Mouse (Mus musculus): Measurements from ENCODE around the gene Apba3. TPM values are rescaled to one million over a fixed set of nuclear protein-coding genes. Genes with fewer than 3 reads are reported as not detected.
A peak's percentile ranks its signal among the peaks of the same experiment; 100 is the strongest.

Gene Apba3
- polyA plus RNA-seq, 1 experiment from 2014 or later, result 46.1 TPM

DNA sequence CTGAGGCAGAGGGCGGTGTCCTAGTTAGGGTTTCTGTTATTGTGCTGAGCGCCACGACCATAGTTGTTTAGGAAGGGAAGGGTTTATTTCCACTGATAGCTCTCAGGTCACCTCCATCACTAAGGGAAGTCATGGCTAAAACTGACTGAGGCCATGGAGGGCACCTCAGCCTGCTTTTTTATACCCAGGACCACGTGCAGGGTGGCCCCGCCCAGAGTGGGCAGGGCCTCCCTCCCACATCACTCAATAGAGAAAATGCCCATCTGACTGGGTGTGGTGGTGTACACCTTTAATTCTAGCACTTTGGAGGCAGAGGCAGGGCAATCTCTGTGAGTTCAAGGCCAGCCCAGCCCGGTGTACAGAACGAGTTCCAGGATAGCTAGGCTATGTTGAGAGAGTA, 47.4 kb downstream of the Apba3 start:
- no peak overlapping the region for H3K9ac ChIP-seq
- no peak overlapping the region for H3K4me3 ChIP-seq
- H3K9me3 ChIP-seq (replicated peaks), result no peaks in the 10 kb centered on the region
- no peaks in the 10 kb centered on the region for H3K27me3 ChIP-seq (replicated peaks)
- H3K36me3 ChIP-seq, result peaks cover 82% of the 10 kb centered on the region
- H3K4me2 ChIP-seq, result no peak overlapping the region
- peaks cover 31% of the 10 kb centered on the region for H3K4me1 ChIP-seq (replicated peaks)
- WGBS, result 78% methylated on average over 7 of the region's 7 CpGs
- no peak overlapping the region for H3K27ac ChIP-seq (ENCODE audit: poor library complexity, severe bottlenecking)
- no peak for ATAC-seq (ENCODE audit: insufficient number of reproducible peaks, low FRiP score)

DNA sequence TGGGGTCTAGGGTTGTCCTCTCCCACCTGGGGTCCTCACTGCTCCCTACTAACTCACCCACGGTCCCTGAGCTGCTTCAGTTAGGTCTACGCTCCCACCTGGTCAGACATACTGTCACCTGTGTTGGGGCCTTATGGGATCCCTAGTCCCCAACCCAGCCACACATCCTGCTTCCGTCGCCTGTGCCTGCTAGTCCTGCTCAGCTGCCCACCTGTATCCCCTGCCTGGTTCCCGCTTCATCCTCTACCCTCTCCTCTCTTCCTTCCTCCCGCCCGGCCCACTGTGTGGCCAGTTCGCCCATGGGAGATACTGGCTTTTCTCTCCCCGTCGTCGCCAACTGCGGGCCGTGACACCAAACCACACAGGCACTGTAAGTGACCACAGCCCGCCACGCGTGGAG, 48.8 kb downstream of the Apba3 start:
- Histone ChIP-seq H3K27ac (ENCODE audit: poor library complexity, severe bottlenecking) (no peak overlapping the region), H3K9me3 (replicated peaks) (no peaks in the 10 kb centered on the region), H3K4me3 (no peak overlapping the region), H3K36me3 (peaks cover 68% of the 10 kb centered on the region), H3K9ac (no peak overlapping the region), H3K27me3 (replicated peaks) (no peaks in the 10 kb centered on the region), H3K4me1 (replicated peaks) (peaks cover 39% of the 10 kb centered on the region), H3K4me2 (no peak overlapping the region)
- 86% methylated on average over 16 of the region's 16 CpGs for WGBS
- no peak for ATAC-seq (ENCODE audit: insufficient number of reproducible peaks, low FRiP score)

GRCm38 (mm10) chr10:81316338-81317060, 49.7 kb downstream of the Apba3 start:
- H3K27ac ChIP-seq (ENCODE audit: poor library complexity, severe bottlenecking), result no peak overlapping the region
- peaks cover 59% of the 10 kb centered on the region for H3K36me3 ChIP-seq
- H3K9ac ChIP-seq, result peak overlapping the region; percentile 73
- WGBS, result 45% methylated on average over 16 of the region's 16 CpGs
- no peaks in the 10 kb centered on the region for H3K9me3 ChIP-seq (replicated peaks)
- H3K4me2 ChIP-seq, result peak overlapping the region; percentile 68
- ATAC-seq (ENCODE audit: insufficient number of reproducible peaks, low FRiP score), result no peak
- H3K4me1 ChIP-seq (replicated peaks), result peaks cover 39% of the 10 kb centered on the region
- H3K4me3 ChIP-seq, result peak overlapping the region; percentile 33
- H3K27me3 ChIP-seq (replicated peaks), result no peaks in the 10 kb centered on the region

DNA sequence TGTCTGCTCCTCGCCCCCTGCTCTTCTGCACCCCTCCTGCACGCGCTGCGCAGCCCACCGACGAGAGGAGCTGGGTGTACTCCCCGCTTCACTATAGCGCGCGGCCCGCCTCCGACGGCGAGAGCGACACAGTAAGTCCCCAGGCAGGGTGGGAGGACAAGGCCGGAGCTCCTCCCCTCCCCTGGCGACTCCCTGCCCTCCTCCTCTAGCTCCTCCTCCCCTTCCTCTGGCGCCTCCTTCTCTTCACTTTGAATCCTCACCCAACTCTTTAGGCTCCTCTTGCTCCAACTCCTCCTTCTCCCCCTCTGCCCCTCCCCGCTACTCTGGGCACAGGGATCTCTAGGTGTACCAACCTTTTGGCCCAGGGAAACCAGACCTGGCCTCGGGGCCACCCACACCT, 50.5 kb downstream of the Apba3 start:
- peaks cover 52% of the 10 kb centered on the region for H3K36me3 ChIP-seq
- no peak for ATAC-seq (ENCODE audit: insufficient number of reproducible peaks, low FRiP score)
- 9% methylated on average over 20 of the region's 20 CpGs for WGBS
- H3K9me3 ChIP-seq (replicated peaks), result no peaks in the 10 kb centered on the region
- H3K27me3 ChIP-seq (replicated peaks), result no peaks in the 10 kb centered on the region
- H3K27ac ChIP-seq (ENCODE audit: poor library complexity, severe bottlenecking), result no peak overlapping the region
- H3K4me3 ChIP-seq, result peak overlapping the region; percentile 33
- peak overlapping the region; percentile 73 for H3K9ac ChIP-seq
- H3K4me1 ChIP-seq (replicated peaks), result peaks cover 46% of the 10 kb centered on the region
- H3K4me2 ChIP-seq, result peak overlapping the region; percentile 68

DNA sequence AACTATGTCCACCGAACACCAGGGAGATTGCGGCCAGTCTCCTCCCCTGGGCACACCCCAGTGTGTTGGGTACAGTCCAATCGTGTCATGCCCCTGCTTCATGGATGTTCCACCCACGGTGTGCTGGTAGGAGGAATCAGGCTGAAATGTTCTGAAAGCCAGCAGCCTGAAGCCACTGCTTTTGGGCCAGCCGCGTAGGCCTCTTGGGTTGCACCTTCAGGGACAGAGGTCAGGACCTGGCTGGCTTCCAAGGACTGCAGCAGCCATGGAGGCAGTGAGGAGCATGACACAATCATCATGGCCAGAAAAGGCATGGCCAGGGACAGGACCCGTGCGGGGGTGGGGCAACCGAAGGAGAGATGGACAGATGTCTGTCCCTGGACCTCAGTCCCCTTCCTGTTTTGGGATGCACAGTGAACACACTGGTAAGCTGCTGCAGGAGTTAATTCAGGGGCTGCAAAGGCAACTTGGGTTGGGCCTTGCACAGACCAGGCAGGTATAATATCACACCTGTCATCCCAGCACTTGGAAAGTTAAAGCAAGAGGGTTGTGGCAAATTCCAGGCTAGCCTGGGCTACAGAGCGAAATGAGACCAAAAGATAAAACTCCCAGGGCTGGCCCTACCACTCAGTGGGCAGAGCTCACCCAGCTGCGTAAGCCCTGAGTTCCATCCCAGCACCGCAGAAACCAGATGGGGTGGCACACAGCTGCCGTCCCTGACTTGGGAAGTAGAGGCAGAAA, 52.0 kb downstream of the Apba3 start:
- Histone ChIP-seq H3K4me1 (replicated peaks) (peaks cover 50% of the 10 kb centered on the region), H3K4me2 (peak overlapping the region; percentile 88), H3K4me3 (peak overlapping the region; percentile 96; the same call in 1 of the 2 replicates), H3K27me3 (replicated peaks) (no peaks in the 10 kb centered on the region), H3K9ac (peak overlapping the region; percentile 71; the same call in 1 of the 2 replicates), H3K9me3 (replicated peaks) (no peaks in the 10 kb centered on the region), H3K27ac (ENCODE audit: poor library complexity, severe bottlenecking) (no peak overlapping the region), H3K36me3 (peaks cover 52% of the 10 kb centered on the region)
- 88% methylated on average over 13 of the region's 13 CpGs for WGBS
- no peak for ATAC-seq (ENCODE audit: insufficient number of reproducible peaks, low FRiP score)

GRCm38 (mm10) chr10:81319330-81319699, 52.6 kb downstream of the Apba3 start:
- Histone ChIP-seq H3K4me3 (peak overlapping the region; percentile 96), H3K27ac (ENCODE audit: poor library complexity, severe bottlenecking) (peak overlapping the region; percentile 84; the same call in 1 of the 2 replicates), H3K9ac (peak overlapping the region; percentile 71), H3K36me3 (peaks cover 52% of the 10 kb centered on the region), H3K9me3 (replicated peaks) (no peaks in the 10 kb centered on the region), H3K4me2 (peak overlapping the region; percentile 88), H3K4me1 (replicated peaks) (peaks cover 50% of the 10 kb centered on the region), H3K27me3 (replicated peaks) (no peaks in the 10 kb centered on the region)
- 33% methylated on average over 8 of the region's 8 CpGs for WGBS
- no peak for ATAC-seq (ENCODE audit: insufficient number of reproducible peaks, low FRiP score)

- H3K4me3 ChIP-seq, result peak overlapping the region; percentile 96
- peak overlapping the region; percentile 88 for H3K4me2 ChIP-seq
- peaks cover 52% of the 10 kb centered on the region for H3K36me3 ChIP-seq
- H3K27me3 ChIP-seq (replicated peaks), result no peaks in the 10 kb centered on the region
- H3K9ac ChIP-seq, result peak overlapping the region; percentile 71
- H3K9me3 ChIP-seq (replicated peaks), result no peaks in the 10 kb centered on the region
- peak overlapping the region; percentile 84 for H3K27ac ChIP-seq (ENCODE audit: poor library complexity, severe bottlenecking)
- no peak; the same call in 1 of the 2 replicates for ATAC-seq (ENCODE audit: insufficient number of reproducible peaks, low FRiP score)
- 2% methylated on average over 38 of the region's 38 CpGs for WGBS
- peaks cover 50% of the 10 kb centered on the region for H3K4me1 ChIP-seq (replicated peaks)
These were observed 53.2 kb downstream of the Apba3 start for GRCm38 (mm10) chr10:81319741-81320549.

DNA sequence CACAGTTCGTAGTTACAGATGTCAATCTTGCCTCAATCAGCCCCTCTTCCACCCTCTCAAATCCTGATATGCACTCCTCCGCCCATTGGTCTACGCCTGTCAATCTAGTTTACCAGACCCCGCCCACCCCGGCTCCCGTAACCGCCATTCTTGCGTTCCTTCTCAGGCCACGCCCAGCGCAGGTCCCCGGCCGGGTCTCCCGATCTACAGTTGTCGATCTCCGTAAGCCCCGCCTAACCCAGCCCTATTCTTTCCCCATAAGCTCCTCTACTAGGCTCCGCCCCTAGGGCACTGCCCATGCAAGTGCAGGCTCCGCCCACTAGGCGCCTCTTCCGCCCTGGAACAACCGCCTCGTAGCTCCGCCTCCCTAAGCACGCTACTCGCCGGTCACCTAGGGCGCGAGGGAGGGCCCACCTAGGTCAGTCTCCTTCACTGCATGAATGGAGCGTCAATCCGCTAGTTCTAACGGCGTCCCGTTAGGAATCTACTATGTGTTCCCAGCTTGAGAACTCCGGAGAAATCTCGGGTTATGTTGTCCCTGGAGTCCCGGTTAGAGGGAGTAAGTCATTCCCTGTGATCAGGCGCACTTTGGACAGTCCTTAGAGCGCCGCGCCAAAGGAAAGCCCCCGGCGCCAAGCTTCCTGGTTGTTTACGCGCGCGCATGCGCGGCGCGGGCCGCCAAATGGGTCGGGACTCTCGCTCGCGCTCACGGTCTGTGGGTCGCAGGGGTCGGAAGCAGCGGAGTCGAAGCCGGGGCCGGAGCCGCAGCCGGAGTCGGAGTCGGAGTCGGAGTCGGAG, 54.0 kb downstream of the Apba3 start, which contains the start of gene Cactin:
Cactin (plus strand) TSS at position 554 of the 798 bp plus-strand sequence.
- peak within 1 kb of the TSS; percentile 85 for H3K27ac ChIP-seq (ENCODE audit: poor library complexity, severe bottlenecking)
- H3K27me3 ChIP-seq (replicated peaks), result no peaks in the 10 kb centered on the region
- H3K36me3 ChIP-seq, result peaks cover 52% of the 10 kb centered on the region
- under 1% methylated on average over 68 of the region's 68 CpGs for WGBS
- peak within 1 kb of the TSS; percentile 88 for H3K4me2 ChIP-seq
- peaks cover 48% of the 10 kb centered on the region for H3K4me1 ChIP-seq (replicated peaks)
- H3K4me3 ChIP-seq, result peak within 1 kb of the TSS; percentile 96
- H3K9me3 ChIP-seq (replicated peaks), result no peaks in the 10 kb centered on the region
- ATAC-seq (ENCODE audit: insufficient number of reproducible peaks, low FRiP score), result peak; percentile 94
- H3K9ac ChIP-seq, result peak within 1 kb of the TSS; percentile 93

DNA sequence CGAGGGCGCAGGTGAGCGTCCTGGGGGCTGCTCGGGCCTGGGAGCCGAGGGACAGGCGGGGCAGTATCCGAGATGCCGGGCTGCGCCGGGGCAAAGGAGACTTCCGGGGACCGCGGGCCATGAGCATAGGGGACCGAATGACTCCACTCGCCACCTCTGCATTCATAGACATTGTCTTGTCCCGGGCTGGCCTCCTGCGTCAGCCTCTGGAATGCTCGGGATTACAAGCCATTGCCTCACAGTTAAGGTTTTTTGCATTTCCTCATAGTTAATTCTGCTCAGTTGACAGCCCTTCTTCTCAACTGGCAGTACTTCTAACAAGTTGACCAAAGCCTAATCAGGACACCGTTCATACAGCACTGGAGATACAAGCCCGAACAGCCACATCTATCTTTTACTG, 54.7 kb downstream of the Apba3 start:
- ATAC-seq (ENCODE audit: insufficient number of reproducible peaks, low FRiP score), result no peak
- H3K9ac ChIP-seq, result peak overlapping the region; percentile 93
- peaks cover 44% of the 10 kb centered on the region for H3K4me1 ChIP-seq (replicated peaks)
- peak overlapping the region; percentile 96 for H3K4me3 ChIP-seq
- peak overlapping the region; percentile 88 for H3K4me2 ChIP-seq
- no peaks in the 10 kb centered on the region for H3K9me3 ChIP-seq (replicated peaks)
- no peaks in the 10 kb centered on the region for H3K27me3 ChIP-seq (replicated peaks)
- peaks cover 54% of the 10 kb centered on the region for H3K36me3 ChIP-seq
- peak overlapping the region; percentile 85 for H3K27ac ChIP-seq (ENCODE audit: poor library complexity, severe bottlenecking)
- WGBS, result 2% methylated on average over 20 of the region's 20 CpGs

- 94% methylated on average over 27 of the region's 27 CpGs for WGBS
- no peak overlapping the region for H3K27ac ChIP-seq (ENCODE audit: poor library complexity, severe bottlenecking)
- peaks cover 63% of the 10 kb centered on the region for H3K36me3 ChIP-seq
- peak overlapping the region; percentile 88 for H3K4me2 ChIP-seq
- no peaks in the 10 kb centered on the region for H3K9me3 ChIP-seq (replicated peaks)
- peak overlapping the region; percentile 96; the same call in 1 of the 2 replicates for H3K4me3 ChIP-seq
- no peak overlapping the region; the same call in 1 of the 2 replicates for H3K9ac ChIP-seq
- peaks cover 43% of the 10 kb centered on the region for H3K4me1 ChIP-seq (replicated peaks)
- H3K27me3 ChIP-seq (replicated peaks), result no peaks in the 10 kb centered on the region
- ATAC-seq (ENCODE audit: insufficient number of reproducible peaks, low FRiP score), result no peak
These were observed 55.7 kb downstream of the Apba3 start for GRCm38 (mm10) chr10:81322444-81322843.
